Mouse (Mus musculus) retina, adult 2 months (tissue): ENCODE measurements around the gene Plin3.
"Not testable (repeated sequence)": the region's sequence is repeated elsewhere in the genome, so short reads cannot be mapped to it uniquely, and the experiment has no call there.

ENCODE experiments used
- DNase-seq: peaks from one replicate; pipeline ENCODE4 v3.0.0-alpha.2; 2012; ENCODE audit warnings: low read depth, low spot score

Plin3 gene

DNA sequence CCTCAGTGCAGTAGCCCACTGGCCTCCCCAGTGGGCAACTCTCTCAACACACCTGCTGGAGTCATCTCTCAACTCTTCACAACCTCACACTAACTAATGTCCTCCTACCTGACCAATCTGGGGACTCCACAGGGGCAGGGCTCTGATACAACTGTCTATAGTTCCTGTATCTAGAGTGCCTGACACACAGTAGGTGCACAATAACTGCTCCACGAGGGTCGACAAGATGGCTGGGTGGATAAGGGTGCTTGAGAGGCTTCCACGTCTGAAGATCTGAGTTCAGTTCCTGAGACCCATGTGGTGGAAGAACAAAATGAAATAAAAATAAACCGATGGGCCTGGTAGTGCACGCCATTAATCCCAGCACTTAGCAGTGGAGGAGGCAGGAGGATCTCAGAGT, 18.7 kb downstream of the Plin3 start:
- DNase-seq: no peak

DNA sequence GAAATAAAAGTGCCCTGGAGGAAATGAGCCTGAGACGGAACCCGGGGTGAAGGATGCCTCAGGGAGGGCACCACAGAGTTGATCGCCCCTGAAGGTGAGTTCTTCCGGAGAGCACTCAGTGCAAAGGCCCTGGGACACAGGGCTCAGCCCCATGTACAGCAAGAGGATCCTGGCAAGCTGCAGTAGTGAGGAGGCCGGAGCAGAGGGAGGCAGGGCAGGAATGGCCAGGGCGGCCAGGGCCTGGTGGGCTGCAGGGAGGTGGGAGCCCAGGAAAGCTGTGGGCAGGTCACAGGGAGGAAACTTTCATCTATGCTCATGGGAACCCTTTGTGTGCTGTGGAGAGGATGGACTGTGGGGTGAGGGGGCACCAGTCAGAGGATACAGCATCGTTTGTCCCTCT, 19.2 kb downstream of the Plin3 start:
- no peak for DNase-seq

GRCm38 (mm10) chr17:56272644-56273043, 20.0 kb downstream of the Plin3 start:
- no peak for DNase-seq

DNA sequence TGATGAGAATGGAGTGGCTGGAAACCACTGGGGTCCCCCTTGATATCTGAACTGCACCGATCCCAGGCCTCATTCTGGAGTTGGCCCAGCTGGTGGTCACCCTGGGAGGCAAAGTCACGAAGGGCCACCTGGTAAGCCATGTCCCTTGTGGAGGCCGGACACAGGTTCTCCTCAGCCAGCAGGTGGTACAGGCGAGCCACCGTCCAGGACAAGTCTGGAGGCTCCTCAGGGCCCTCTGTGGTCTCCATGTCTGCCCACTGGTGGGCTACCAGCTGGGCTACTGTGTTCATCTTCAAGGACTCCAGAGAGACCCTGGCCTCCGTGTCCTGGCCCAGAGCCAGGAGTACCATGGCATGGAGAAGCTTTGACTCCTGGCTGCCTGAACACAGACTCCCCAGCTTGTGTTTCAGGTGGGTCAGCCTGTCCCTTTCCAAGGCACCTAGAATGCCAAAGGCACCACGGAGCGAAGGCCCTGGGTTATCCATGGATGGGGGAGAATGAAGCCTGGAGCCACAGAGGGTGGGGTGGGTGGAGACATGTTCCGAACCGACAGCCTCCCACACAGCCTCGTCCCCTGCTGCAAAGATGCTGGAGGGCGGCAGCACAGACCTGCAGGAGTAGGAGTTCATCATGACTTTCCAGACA, 20.9 kb downstream of the Plin3 start:
- DNase-seq: no peak

GRCm38 (mm10) chr17:56269741-56270140, 22.9 kb downstream of the Plin3 start:
- no peak for DNase-seq

- no peak for DNase-seq
These were observed 23.5 kb downstream of the Plin3 start for GRCm38 (mm10) chr17:56269153-56269630.

- DNase-seq: no peak
These were observed 26.4 kb downstream of the Plin3 start for GRCm38 (mm10) chr17:56266271-56266670.

DNA sequence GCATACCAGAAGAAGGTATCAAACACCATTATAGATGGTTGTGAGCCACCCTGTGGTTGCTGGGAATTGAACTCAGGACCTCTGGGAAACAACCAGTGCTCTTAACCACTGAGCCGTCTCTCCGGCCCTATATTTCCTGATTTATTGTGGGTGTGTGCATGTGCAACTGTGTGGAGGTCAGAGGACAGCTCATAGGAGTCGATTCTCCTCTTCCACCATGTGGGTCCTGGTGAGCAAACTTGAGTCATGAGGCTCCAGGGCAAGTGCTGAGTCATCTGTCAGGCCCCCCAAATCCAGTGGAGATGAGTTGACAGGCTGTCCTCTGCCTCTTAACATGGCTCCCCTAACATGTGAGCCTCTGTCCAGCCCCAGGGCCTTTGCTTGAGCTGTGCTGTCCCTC, 26.8 kb downstream of the Plin3 start:
- DNase-seq: no peak

GRCm38 (mm10) chr17:56265011-56265410, 27.7 kb downstream of the Plin3 start:
- DNase-seq: no peak

DNA sequence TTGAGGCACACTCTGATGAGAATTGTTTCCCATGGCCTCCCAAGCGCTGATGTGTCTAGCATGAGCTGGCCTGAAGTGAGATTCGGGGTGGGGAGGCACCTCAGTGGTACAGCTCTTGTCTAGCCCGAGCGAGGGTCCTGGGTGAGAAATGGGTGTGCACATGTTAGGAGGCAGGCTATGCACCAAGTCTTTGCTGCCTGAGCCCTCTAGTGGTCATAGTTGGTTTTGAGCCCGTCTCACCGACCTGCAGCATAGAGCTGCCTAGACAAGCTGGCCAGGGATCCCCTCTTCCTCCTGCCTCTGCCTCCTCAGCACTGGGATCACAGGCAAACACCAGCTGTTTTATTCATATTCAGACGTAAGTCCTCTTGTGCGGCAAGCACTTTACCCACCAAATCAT, 28.7 kb downstream of the Plin3 start:
- DNase-seq: no peak

DNA sequence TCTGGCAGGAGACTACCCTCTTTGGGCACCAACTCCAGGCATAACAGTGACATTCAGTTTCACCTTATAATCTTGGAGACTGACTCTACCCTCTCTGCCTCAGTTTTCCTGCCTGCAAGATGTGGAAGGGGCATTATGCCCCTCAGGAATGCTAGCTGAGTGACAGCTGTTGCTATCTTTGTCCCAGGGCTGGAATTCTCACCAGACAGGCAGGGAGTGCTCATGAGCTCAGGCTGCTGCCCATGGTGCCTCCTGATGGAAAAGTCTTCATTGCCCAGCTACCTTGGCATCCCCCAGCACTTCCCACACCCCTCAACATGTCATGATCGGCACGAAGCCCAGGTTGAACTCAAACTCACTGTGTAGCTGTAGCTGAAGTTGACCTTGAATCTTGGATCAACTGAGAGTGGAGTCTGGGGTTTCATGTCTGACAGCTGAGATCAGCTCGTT, 30.0 kb downstream of the Plin3 start:
- no peak for DNase-seq

DNA sequence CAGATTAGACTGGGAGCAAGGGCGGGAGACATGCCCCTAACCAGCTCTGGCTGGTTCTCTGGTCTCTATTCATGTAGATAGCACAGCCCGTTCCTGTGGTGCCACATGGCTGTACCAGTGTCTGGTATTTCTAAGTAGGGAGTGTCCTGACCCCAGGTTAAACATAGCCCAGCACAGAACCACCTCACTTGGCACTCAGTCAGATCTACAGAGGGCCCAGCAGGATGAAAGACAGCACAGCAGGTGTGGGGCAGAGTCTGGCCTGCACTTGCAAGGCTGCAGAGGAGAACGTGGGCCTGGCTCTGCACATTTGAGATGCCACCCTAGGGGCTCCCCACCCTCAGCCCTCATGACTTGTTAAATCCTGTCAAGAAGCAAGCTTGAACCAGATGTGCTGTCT, 31.5 kb downstream of the Plin3 start:
- DNase-seq: no peak

DNA sequence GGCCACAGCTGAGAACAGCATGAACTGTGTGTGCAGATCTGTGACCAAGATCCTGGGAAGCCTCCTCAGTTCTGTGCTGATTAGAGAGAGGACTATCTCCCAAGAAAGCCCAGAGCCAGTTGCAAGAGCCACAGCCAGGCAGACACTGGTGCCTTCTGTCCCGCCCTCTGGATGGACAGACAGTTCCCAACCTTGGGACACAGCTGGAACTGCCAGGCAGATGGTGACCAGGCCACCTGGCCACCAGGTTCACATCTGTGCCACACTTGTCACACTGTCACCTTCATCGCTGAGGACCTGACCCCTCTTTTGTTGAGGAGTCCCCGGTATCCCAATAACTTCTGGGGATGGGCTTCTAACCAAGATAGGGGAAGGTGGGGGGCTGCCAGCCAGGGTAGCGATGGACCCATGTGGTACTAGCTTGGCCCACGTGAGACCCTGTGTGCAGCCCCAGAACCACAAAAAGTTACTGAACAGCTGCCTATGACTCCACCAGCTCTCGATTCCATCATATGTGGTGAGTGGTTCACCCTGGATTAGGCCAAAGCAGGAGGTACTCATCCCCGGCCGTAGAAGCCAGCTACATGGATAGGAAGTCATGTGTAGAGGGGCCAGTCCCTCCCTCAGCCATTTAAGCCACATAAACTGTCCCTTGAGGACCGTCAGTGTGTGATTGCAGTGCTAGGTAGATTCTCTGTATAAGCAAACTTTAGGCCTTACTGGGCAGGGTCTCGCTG, 33.2 kb downstream of the Plin3 start:
- no peak for DNase-seq

- not testable (repeated sequence) for DNase-seq
These were observed 33.9 kb downstream of the Plin3 start for GRCm38 (mm10) chr17:56258812-56259211.

GRCm38 (mm10) chr17:56258269-56258668, 34.4 kb downstream of the Plin3 start:
- not testable (repeated sequence) for DNase-seq

DNA sequence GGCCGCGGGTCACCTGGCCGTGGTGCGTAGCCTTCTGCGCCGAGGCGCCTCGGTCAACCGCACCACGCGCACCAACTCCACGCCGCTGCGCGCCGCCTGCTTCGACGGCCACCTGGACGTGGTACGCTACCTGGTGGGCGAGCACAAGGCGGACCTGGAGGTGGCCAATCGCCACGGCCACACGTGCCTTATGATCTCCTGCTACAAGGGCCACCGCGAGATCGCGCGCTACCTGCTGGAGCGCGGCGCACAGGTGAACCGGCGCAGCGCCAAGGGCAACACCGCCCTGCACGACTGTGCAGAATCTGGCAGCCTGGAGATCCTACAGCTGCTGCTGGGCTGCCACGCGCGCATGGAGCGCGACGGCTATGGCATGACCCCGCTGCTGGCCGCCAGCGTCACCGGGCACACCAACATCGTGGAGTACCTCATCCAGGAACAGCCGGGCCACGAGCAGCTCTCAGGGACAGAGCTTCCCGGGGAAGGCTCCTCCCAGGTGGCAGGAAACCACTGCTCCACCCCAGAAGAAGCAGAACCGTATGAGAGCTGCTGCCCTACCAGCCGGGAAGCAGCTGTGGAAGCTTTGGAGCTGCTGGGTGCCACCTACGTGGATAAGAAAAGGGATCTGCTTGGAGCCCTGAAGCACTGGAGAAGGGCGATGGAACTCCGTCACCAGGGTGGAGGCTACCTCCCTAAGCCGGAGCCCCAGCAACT, 35.3 kb downstream of the Plin3 start:
- DNase-seq: no peak

DNA sequence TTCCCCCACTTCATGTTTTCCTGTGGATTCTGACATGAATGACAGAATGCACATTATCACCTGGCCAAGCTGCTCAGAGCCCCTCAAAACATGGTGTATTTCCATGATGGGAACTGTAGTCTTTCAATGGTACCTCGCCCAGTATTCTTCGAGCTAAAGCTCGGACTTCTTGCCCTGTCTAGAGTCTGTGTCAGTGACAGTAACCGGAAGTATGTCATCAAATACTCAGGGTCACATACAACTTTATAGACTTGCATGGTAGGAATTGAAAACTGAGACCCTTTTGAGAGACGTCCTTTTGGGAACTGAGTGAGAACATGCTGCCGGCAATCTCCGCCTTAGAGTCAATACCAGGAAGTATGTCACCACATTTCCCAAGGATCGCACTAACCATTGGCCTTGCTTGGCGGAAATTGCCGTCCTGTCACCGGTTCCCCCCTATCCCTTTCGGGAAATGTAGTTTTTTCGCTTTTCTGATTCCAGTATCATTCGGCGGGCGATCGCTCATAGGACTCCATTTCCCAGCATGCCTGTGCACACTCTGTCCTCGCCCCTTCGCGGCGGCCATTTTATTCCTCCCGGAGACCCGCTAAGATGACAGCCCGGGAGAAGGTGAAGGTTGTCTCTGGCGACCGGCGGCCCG, 36.3 kb downstream of the Plin3 start, which contains the start of gene Fem1a:
Gene Fem1a, plus strand, starts transcription at position 572 of the 643 bp plus-strand sequence.
- peak; percentile 98 for DNase-seq

GRCm38 (mm10) chr17:56255863-56256238, 36.8 kb downstream of the Plin3 start:
- peak; percentile 98 for DNase-seq

GRCm38 (mm10) chr17:56255429-56255828, 37.2 kb downstream of the Plin3 start:
- no peak for DNase-seq

- no peak for DNase-seq
These were observed 38.0 kb downstream of the Plin3 start for GRCm38 (mm10) chr17:56254695-56255094.

GRCm38 (mm10) chr17:56251136-56251829, 41.4 kb downstream of the Plin3 start:
- no peak for DNase-seq
